Mouse (Mus musculus) CD8-positive naive resting alpha-beta T cell, adult 57 days (primary cell): ENCODE data around the gene Zc3h12c. TPM values are rescaled to one million over a fixed set of nuclear protein-coding genes. Genes with fewer than 3 reads are reported as not detected.

Source experiments
- total RNA-seq: library from RNA; stranded (reverse); gene quantifications from one replicate; pipeline ENCODE4 v1.2.4, GENCODE M21; 2023

Zc3h12c gene
- 1.7 TPM for total RNA-seq

DNA sequence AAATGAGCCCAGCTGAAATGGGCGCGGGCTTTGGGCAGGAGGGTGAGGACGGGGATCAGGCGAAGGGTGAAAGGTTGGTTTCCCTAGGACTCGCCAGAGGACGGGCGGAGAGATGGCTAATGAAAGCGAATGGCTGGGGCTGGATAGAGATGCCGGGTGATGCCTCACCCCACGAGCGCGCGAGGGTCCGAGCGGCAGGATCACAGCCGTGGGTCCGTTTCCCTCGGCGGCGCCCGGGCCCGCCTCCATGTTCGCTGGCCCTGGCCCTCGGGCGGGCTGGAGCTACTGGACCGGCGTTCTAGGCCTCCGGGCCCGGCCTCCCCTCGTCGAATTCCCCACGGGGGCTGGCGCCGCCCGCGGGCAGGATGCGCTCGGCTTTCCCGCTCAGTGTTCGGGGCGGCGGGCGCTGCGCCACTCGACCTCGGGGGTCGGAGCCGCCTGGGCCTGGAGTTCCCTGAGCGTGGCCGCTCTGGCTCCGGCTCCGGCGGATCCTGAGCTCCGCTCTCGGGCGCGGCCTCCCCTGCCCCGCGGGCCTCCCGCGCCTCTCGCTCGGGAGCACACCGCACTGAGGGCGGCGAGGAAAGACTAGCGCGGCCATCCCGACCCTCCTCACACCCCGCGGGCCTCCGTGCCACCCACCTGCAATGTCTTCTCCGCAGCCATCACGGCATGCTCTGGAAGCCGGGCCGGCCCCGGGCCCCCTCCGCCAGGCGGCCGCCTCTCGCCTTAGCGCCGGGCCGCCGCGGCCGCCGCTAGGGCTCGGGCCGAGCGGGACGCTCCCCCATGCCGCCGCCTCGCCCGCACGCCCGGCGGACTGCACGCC is at the start of gene Zc3h12c:
Zc3h12c (minus strand) TSS at position 710 of the 823 bp plus-strand sequence.

Other genes starting within 250 kb of the Zc3h12c start
- 11.2 TPM for gene Fdx1, start 205.0 kb downstream of the Zc3h12c start, total RNA-seq
- gene Rdx, start 121.4 kb downstream of the Zc3h12c start, total RNA-seq = 61.8 TPM